In genomic region chr4:149790969-149791368, GRCm38 (mm10) we compare ENCODE assay signal across 18 mouse cellular contexts. TPM values are rescaled to one million over a fixed set of nuclear protein-coding genes. Genes with fewer than 3 reads are reported as not detected.
A peak's percentile ranks its signal among the peaks of the same experiment; 100 is the strongest.
DNase-seq lines count a peak whose midpoint lies in the region; ATAC-seq lines count a peak whose summit lies in the region.
"Had no signal": no experiment of that assay in that cellular context is flagged by ENCODE, and none has a peak within 500 bp of the region (broad histone marks: within the 10 kb centered on the region; RNA-seq: fewer than 3 reads in every experiment).

No protein-coding gene starts in this region.

- H3K27me3 ChIP-seq in kidney, embryonic 15.5 days: no peaks in the 10 kb centered on the region
- no peaks in the 10 kb centered on the region for H3K27me3 ChIP-seq in lung, embryonic 16.5 days (ENCODE audit: control insufficient read depth, insufficient read depth, low read depth, low read length)
- H3K27me3 ChIP-seq in stomach, embryonic 15.5 days (replicated peaks): no peaks in the 10 kb centered on the region
- H3K27me3 ChIP-seq: heart, embryonic 12.5 days; liver, embryonic 13.5 days; neural tube, embryonic 12.5 days had no signal

- H3K4me3 ChIP-seq in kidney, embryonic 15.5 days (replicated peaks): no peak overlapping the region
- H3K4me3 ChIP-seq in lung, embryonic 16.5 days (ENCODE audit: low read length): no peak overlapping the region
- no peak overlapping the region for H3K4me3 ChIP-seq in stomach, embryonic 15.5 days (replicated peaks)
- H3K4me3 ChIP-seq: heart, embryonic 12.5 days; liver, embryonic 13.5 days; neural tube, embryonic 12.5 days had no signal

- 93% methylated on average over 2 of the region's 2 CpGs for WGBS in kidney, embryonic 15.5 days
- 71% methylated on average over 2 of the region's 2 CpGs for WGBS in lung, embryonic 16.5 days
- WGBS in stomach, embryonic 15.5 days: 58% methylated on average over 2 of the region's 2 CpGs

- 0 out of 2 replicates have a peak, but pooled peaks have one; percentile 13 for ATAC-seq in kidney, embryonic 15.5 days (replicated peaks; ENCODE audit: low FRiP score)
- ATAC-seq in lung, embryonic 16.5 days (ENCODE audit: low read depth): peak; percentile 16; the same call in 1 of the 2 replicates
- ATAC-seq in stomach, embryonic 15.5 days (ENCODE audit: insufficient read depth, low FRiP score, low read depth): peak; percentile 65
- ATAC-seq: forebrain, embryonic 14.5 days had no signal

- H3K4me2 ChIP-seq in kidney, embryonic 15.5 days: no peak overlapping the region
- no peak overlapping the region for H3K4me2 ChIP-seq in lung, embryonic 16.5 days (ENCODE audit: low read depth, low read length)
- no peak overlapping the region for H3K4me2 ChIP-seq in stomach, embryonic 15.5 days
- H3K4me2 ChIP-seq: heart, embryonic 12.5 days; liver, embryonic 13.5 days; neural tube, embryonic 12.5 days had no signal

- H3K27ac ChIP-seq in kidney, embryonic 15.5 days: peak overlapping the region; percentile 70
- H3K27ac ChIP-seq in lung, embryonic 16.5 days (ENCODE audit: low read length): no peak overlapping the region
- H3K27ac ChIP-seq in stomach, embryonic 15.5 days: peak overlapping the region; percentile 52
- H3K27ac ChIP-seq: liver, embryonic 13.5 days; neural tube, embryonic 12.5 days had no signal

- peaks cover 33% of the 10 kb centered on the region for H3K4me1 ChIP-seq in kidney, embryonic 15.5 days
- H3K4me1 ChIP-seq in lung, embryonic 16.5 days (replicated peaks; ENCODE audit: control insufficient read depth, insufficient read depth, low read length): peaks cover 16% of the 10 kb centered on the region
- peaks cover 8% of the 10 kb centered on the region; the same call in 1 of the 2 replicates for H3K4me1 ChIP-seq in stomach, embryonic 15.5 days
- H3K4me1 ChIP-seq: neural tube, embryonic 12.5 days had no signal

- H3K36me3 ChIP-seq in kidney, embryonic 15.5 days: no peaks in the 10 kb centered on the region
- H3K36me3 ChIP-seq in lung, embryonic 16.5 days (ENCODE audit: control insufficient read depth, insufficient read depth, low read length): no peaks in the 10 kb centered on the region
- no peaks in the 10 kb centered on the region for H3K36me3 ChIP-seq in stomach, embryonic 15.5 days
- H3K36me3 ChIP-seq: heart, embryonic 12.5 days; liver, embryonic 13.5 days; neural tube, embryonic 12.5 days had no signal

- no peaks in the 10 kb centered on the region for H3K9me3 ChIP-seq in kidney, embryonic 15.5 days (replicated peaks)
- H3K9me3 ChIP-seq in lung, embryonic 16.5 days (ENCODE audit: control insufficient read depth, low read length): no peaks in the 10 kb centered on the region
- H3K9me3 ChIP-seq in stomach, embryonic 15.5 days: no peaks in the 10 kb centered on the region
- H3K9me3 ChIP-seq: liver, embryonic 13.5 days; neural tube, embryonic 12.5 days had no signal

- DNase-seq in adrenal gland, postnatal 14 days: peak; percentile 14
- DNase-seq in adrenal gland, adult 8-10 months: no peak
- DNase-seq in kidney, postnatal 36 days: no peak
- DNase-seq in lung, postnatal 25 days (ENCODE audit: low spot score): no peak
- no peak for DNase-seq in yolk sac, embryonic 10.5 days (ENCODE audit: low spot score)
- DNase-seq: cerebellum, adult 8-10 months; gastrocnemius, postnatal 10 days; heart, postnatal 4 days; liver, embryonic 13.5 days; midbrain, embryonic 14.5 days; retina, postnatal 1 day; thymus, postnatal 14 days had no signal

- no peak overlapping the region for H3K9ac ChIP-seq in kidney, embryonic 15.5 days
- H3K9ac ChIP-seq in lung, embryonic 16.5 days (ENCODE audit: low read length): no peak overlapping the region
- H3K9ac ChIP-seq in stomach, embryonic 15.5 days: no peak overlapping the region
- H3K9ac ChIP-seq: heart, embryonic 12.5 days; liver, embryonic 13.5 days; neural tube, embryonic 12.5 days had no signal

RNA-seq across cellular contexts. Expression of gene Slc25a33, which starts 16.9 kb away (rescaled TPM):
- total RNA-seq in adrenal gland, postnatal 14 days (2021): 30.6 and 36.6 TPM in 2 replicates
- 10 to 100 TPM; 22.2 to 24.2 (median 23.6) TPM for total RNA-seq in adrenal gland, adult 8-10 months (2022)
- polyA plus RNA-seq in kidney, embryonic 15.5 days (2015; fragmentation: Nextera tagmentation; extraction: Ambion mirVana): 14.2 and 16.0 TPM in 2 replicates
- polyA plus RNA-seq in lung, embryonic 16.5 days (2015; fragmentation: Nextera tagmentation; extraction: Ambion mirVana): 5.8 TPM in 2 replicates
- 10.4 and 10.6 TPM in 2 replicates for polyA plus RNA-seq in stomach, embryonic 15.5 days (2015; fragmentation: Nextera tagmentation; extraction: Ambion mirVana)

RNA-seq across cellular contexts. Expression of gene Tmem201, which starts 53.1 kb away (rescaled TPM):
- 32.1 and 36.3 TPM in 2 replicates for total RNA-seq in adrenal gland, postnatal 14 days (2021)
- 10 to 100 TPM; 29.0 to 41.6 (median 36.4) TPM for total RNA-seq in adrenal gland, adult 8-10 months (2022)
- polyA plus RNA-seq in kidney, embryonic 15.5 days (2015; fragmentation: Nextera tagmentation; extraction: Ambion mirVana): 35.4 and 42.2 TPM in 2 replicates
- polyA plus RNA-seq in lung, embryonic 16.5 days (2015; fragmentation: Nextera tagmentation; extraction: Ambion mirVana): 22.1 and 26.0 TPM in 2 replicates
- 24.0 and 26.8 TPM in 2 replicates for polyA plus RNA-seq in stomach, embryonic 15.5 days (2015; fragmentation: Nextera tagmentation; extraction: Ambion mirVana)

Comparison
In these comparisons a context has a peak if more than half of its experiments do, and no peak if none do; other contexts are left out.
1. ATAC-seq: peak in every context shown above with its lines; median percentile 65 in stomach, embryonic 15.5 days; 16 in lung, embryonic 16.5 days; 13 in kidney, embryonic 15.5 days.